Mouse (Mus musculus) layer of hippocampus, adult 9-11 months (tissue): Measurements from ENCODE around the gene Ehf.
A peak's percentile ranks its signal among the peaks of the same experiment; 100 is the strongest.

Experiments used
- DNase-seq: peaks from one replicate; pipeline ENCODE4 v3.0.0; 2022

Ehf gene

DNA sequence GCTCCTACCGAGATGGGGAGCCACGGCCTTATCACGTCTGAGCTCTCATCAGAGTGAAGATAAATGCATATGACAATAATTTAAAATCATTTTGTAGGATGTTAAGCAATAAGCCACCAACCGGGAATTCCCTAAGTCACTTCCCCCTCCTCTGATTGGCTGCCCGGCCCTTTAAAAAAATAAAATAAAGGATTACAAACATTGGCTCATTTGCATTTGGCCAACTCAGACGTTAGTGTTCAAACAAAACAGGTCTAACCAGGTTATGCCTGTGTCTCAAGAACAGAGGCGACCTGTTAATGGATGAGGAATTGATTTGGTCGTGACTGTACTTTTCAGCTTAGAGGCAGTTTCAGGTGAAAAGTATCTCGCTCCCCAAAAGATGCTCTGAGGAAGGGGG is at the start of gene Ehf:
TSS of gene Ehf (minus strand) at position 147 of the 400 bp plus-strand sequence.
- DNase-seq: no peak

DNA sequence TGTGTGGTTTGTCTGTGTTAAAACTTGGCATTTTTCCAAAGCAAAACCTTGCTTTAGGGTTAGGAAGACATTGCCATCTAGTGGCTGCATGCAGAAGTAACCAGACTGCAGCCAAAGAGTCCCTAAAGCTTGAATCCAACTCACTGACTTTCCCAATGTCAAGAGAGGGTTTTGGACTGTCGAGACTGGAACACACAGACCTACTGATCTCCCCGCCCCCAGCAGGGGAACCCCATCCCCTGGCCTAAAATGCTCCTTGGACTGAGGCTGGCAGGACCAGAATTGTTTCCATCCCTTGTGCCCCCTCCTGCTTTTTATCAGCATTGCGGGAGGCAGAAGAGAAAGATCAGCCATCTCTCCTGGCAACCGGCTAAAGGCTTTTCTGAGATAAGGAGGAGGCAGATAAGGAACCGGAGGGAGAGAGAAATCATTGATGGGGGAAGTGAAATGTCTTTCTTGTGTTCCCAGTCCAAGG is 44.4 kb upstream of the Ehf start:
- peak; percentile 56 for DNase-seq

DNA sequence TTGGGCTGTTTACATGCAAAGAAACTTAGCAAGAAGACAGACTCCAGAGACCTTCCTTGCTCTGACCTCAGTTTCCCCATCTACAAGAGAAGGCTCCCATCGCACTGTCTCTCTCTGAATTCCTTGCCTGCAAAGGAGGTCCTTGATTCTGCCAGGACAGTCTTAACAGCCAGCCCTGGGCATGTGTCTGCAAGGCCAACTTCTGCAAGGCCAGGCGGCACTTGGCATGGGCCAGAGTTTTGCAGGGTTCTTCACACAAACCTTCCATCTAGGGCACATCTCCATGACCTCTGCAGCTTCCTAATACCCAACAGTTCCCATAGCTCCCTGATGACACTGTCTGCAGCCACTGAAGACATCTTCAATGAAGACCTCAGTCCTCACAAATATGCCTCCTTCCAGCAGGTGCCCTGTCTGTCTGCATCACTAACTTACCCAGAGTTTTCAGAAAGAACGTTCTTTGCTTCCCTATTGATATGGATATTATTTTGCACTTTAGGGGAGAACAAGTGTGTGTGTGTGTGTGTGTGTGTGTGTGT is 43.7 kb upstream of the Ehf start:
- no peak for DNase-seq

DNA sequence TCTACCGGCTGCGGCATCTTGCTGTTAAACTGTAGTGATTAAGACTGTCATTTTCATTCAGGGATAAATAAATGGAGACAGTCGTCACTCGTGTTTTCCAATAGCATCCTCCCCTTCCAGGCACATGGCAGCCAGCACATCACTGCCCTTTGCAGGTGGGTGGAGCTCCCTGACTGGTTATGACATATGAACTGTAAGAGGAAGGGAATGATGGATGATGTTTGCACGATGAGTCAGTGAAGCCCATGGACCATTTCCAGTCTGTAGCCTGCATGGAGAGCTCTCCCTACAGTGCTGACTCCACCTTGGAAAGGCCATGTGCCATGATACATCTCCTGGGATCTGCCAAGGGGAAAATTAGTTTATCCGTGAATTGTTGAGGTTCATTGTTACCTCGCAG is 40.5 kb upstream of the Ehf start:
- no peak for DNase-seq

DNA sequence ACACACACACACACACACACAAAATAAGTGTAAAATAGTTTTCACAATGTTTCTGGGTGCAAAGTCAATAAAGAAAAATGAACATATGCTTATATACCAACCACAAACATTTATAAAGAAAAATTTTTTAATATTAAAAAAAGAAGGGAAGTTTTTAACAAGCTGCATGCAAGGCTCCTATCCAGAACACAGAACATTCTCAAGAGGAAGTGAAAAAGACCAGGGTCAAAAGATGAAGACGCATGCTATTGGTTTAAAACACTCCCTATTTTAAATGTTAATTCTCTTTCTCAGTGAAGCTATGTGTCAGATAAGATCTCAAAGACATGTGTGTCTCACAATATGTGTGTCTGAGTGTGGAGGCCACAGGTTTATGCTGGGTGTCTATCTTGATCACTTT is 39.0 kb upstream of the Ehf start:
- DNase-seq: no peak

DNA sequence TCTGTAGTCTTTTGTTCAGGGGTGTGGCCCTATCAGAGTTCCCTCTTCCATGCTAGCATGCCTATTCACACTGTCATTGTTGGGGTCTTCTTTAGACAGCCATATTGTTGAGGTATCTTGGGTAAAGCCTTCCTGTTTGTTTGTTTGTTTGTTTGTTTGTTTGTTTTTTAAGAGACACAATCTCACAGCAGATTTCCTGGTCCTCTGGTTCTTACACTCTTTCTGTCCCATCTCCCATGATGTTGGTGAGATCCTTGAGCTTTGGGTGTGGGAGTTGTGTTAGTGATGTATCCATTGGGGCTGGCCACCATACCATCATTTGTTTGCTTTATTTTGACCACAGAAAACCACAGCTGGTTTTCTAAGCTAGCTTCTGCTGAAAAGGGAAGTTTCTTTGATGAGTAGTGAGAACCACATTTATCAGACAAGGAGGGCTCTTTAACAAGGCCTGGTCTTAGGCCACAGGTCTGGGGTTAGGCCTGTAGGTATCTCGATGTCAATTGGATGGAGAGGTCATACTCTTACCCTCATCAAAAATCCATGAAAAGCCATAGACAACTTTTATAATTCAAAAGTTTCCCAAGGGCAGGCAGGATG is 38.4 kb upstream of the Ehf start:
- no peak for DNase-seq

DNA sequence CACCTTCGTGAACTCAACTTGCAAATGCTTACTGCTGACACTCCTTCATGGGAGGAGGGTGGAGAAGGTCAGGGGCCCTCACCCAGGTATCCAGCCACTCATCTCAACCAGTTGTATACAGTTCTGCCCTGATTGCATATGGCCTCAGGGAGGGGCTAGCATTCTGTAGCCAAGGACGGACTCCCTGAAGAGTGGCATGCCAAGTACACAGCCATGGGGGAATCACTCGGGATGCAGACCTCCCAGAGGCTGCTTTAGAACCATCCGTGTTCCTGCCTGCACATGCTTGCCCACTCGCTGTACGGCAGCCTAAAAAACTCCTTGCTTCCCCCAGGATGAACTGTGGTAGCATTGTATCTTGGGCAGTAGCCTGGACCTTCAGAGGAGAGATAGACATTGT is 35.6 kb upstream of the Ehf start:
- DNase-seq: no peak

DNA sequence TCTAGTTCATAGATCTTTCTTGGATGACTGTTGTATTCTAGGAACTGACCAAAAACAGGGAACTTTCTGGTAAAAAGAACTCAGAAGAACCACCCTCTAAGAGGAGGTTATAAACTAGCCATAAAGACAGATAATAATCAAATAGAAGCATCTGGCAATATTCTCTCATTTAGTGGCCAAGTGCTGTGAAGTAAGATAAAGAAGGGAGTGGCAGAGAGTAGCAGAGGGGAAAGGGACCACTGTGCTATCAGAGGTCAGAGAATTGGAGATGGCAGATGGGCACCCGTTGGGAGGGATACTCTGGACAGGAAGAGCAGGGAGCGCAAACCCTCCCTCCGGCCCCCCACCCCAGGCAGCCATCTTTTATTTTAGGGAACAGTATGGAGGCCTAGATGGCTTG is 34.3 kb upstream of the Ehf start:
- no peak for DNase-seq

DNA sequence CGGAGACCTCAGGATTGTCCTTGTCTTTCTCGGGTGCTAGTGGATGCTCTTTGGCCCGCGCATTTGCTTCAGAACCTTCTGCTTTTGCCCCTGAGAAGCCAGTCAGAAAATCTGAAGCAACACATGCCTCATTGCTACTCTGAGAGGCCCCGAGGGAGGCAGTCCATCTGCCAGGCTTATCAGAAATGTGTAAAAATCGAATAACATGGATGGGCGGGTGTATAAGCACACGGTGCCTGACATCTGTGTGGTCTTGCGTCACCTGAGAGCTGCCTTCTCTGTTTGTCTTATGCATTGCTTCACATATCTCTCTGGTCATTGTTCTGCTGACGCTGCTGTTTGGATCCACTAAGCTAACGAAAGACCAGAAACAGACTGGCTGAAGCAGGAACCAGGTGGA is 33.5 kb upstream of the Ehf start:
- DNase-seq: peak; percentile 31

DNA sequence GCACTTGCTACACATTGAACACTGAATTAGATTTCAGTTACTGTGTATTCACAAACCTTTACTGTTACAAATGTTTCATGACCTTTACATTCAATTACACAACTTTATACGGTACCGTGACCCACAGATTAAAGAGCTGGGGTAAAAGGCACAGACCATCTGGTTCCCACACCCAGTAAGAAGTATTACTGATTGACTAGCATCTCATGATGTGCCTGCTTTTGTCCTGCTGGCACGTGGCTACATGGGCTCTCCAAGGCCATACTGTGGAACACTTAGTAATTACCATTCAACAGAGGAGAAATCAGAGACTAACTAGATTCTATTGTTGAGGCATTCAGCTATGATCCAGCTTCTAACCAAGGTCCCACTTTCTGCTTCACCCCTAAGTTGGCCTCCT is 32.9 kb upstream of the Ehf start:
- no peak for DNase-seq

DNA sequence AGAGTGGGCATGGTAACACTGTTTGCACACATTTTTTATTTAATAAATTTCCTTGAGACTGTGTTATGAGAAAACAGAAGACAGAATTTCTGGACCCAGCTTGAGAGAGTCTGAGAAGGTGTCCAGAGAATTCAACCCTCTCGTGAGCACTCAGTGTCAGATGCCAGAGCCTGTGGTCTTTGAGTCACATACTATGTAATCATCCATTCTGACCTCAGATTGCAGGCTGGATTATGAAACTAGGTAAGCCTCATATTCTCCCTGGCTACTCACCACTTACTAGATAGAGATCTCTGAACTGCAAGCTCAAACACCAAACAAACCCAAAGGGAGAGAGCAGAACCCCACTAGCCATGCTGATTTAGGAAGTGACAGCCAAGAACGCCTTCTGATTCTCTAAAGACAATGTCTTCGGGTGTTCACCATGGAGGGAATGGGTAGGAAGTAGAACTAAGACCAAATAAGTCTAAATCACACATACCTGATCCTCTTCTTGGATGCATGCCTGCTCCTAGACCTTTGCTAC is 28.7 kb upstream of the Ehf start:
- DNase-seq: no peak

DNA sequence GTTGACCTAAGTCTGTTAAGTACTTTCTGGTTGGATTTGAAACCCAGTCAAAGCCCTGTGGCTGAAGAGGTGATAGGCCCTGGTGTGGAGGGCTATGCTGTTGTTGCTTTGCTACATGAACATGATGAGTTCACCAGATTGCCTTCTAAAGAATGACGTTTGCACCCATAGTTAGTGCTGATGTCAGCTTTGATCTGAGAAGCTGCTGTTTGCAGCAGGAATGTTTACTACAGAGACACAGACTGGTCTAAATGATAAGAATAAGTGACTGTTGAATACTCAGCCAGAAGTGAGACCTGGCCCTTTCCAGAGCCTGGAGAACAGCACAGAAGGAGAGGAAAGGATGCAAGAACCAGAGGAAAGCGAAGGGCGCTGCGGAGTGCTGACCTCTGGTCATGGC is 25.7 kb upstream of the Ehf start:
- DNase-seq: no peak

DNA sequence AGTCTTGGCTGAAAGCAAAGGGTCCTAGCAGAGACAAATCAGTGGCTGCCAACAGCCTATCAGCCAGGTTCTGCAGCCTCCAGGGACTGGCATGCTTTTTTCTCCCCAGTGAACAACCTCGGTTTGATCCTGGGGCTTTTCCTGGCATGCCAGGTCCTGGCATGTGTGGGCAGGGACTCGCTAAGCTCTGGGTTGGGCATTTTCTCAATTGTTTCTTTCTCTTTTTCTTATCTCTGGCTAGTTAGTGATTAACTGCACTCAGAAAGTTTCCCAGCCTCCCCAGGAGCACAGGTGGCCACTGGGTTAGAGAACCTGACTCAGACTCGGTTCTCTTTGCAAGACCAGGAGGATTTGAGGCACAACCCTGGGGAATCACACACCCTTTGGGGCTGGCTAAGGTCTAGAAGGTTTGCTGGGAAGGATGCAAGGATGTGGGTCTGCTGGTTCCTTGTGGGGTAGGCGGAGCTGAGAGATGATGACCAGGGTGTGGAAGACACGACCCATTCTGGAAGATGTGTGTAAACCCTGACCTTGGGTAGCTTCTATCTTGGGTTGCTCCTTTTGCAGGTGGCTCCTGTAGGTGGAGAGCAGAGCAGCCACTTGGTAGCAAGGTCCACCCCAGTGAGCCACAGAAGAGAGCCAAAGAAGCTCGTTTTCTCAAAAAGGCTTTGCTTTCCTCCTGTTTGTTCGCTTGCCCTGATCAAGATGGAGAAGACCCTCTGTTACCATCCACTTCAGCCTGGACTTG is 22.4 kb upstream of the Ehf start:
- DNase-seq: no peak

DNA sequence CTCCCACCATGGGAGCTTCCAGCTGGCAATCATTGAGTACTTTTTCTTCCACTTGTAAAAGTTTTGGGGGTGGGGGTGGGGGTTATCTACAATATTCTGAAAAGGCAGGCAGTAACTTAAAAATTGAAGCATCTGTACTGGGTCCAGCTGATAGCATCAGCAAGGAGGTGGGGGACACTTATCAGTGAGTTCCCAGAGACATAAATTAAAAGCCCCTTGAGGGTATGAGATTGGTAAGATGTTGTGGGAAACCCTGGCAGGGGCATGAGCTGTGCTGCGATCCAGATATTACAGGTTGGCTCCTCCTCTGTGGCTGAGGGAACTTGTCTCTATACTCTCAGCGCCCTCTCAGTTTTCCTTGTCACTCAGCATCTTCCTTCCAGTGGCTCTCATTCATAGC is 21.2 kb upstream of the Ehf start:
- no peak for DNase-seq

DNA sequence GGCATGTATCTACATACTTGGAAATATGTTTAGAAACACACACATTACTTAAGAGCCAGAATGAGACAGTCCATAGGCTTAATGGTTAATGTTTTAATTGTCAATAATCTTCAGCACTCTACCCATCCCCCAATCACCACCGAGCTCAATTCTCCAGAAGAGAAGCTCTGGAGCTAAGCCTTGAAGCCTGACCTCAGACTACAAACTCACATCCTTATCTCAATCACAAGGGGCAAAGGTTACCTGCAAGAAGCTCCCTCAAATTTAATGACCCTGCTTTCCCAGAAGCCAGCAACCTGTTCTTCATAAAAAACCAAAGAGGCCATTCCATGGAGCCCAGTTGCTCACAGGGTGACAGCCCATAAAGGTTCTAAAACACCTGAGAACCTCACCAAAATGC is 19.1 kb upstream of the Ehf start:
- DNase-seq: no peak

DNA sequence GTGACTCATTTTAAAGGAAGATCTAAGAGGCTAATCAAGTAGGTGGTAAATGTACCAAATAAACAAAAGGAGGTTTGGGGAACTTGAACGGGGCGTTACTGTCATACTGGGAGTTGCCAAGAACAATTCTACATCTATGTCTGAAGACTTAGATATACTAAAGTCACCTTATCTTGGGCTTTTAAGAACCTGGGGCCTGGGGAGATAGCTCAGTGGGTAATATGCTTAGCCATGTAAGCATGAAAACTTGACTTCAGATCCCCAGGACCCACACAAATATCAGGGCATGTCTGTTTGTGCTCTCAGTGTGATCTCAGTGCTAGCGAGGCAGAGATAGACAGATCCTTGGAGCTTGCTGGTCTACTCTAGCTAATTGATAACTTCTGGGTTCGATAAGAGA is 18.6 kb upstream of the Ehf start:
- DNase-seq: no peak

DNA sequence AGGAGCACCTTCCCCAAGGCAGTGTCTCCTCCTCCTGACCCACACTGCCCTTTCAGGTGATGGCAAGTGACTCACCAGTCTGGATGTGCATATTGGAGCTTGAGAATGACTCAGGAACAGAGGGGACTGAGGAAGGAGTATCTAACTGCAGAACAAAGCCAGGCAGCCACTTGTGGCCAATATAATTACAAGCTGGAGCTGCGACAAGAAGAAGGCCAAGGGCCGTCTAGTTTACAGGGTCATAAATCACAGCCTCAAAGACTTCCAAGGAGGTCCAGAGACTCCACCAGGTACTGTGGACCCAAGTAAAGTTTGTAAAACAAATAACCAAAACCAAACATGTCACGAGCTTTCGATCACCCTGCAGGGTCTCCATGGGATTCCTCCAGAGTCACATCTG is 10.9 kb upstream of the Ehf start:
- no peak for DNase-seq

DNA sequence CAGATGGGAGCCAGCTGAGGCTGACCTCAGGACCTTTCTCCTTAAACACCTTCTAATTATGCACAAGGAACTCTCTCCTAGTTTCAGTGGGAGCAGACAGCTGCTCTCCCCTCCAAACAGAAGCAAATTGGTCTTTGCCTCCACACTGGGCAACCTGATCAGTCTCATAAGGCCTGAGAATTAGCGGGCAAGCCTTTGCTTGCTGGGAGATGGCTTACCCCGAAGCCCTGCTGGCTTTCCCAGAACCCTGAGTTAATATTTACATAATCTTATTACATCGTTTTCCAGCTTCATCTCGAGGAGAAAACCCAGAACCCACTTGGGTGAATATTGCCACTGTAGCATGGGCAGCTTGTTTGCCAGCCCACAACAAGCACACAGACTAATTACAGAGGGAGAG is 9.6 kb upstream of the Ehf start:
- no peak for DNase-seq

DNA sequence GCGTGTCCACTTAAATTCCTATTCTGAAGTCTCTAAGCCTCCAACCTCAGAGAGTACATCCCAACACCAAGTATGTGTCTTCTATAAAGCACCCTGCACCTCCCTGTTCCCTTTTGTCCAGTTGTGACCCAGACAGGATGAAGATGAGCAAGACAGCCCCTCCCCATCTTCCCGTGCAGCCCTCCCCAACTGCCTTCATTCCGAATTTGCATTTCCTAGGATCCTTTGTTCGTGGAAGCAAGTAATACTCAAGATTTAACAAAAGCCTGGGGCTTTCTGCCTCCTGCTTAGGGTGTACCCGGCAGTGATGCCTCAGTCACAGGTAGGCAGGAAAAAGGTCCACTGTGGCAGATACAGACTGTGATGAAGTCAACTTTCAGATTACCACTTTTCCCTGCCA is 7.6 kb upstream of the Ehf start:
- DNase-seq: no peak

DNA sequence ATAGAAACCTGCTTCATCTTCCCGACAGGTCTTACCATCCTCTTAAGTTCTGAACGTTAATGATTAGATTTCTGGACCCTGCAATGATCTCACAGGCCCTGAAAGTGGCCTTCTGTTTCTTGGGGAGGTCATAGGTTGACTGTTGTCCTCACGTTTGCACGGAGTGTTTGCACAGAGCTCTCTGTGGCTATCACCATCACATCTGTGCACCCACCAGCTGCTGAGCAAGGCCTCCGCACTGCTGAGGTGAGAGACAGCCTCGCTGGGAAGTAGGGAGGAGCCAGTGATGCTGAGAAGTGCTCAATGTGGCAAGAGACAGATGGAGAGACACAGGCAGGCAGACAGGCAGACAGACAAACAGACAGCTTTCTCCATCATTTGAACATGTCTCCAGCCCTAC is 3.6 kb upstream of the Ehf start:
- no peak for DNase-seq

DNA sequence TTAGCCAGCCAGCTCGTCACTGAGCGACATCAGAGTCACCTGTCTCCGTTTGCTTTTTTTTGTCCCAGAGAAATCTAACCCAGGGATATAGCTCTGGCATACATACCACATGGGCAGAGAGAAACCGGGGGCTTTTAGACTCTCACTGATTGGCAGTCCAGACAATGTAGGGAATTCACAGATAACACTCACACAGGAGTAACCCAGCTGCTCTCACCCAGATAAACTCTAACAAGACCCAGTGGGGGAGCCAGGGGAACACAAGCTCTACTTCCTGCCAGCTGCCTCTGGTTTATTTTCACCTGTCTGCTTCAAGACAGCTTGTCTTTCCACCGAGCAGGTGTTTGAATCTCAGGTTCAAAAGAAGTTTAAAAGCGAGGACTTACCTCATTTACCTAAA is 409 bp downstream of the Ehf start:
- DNase-seq: no peak

DNA sequence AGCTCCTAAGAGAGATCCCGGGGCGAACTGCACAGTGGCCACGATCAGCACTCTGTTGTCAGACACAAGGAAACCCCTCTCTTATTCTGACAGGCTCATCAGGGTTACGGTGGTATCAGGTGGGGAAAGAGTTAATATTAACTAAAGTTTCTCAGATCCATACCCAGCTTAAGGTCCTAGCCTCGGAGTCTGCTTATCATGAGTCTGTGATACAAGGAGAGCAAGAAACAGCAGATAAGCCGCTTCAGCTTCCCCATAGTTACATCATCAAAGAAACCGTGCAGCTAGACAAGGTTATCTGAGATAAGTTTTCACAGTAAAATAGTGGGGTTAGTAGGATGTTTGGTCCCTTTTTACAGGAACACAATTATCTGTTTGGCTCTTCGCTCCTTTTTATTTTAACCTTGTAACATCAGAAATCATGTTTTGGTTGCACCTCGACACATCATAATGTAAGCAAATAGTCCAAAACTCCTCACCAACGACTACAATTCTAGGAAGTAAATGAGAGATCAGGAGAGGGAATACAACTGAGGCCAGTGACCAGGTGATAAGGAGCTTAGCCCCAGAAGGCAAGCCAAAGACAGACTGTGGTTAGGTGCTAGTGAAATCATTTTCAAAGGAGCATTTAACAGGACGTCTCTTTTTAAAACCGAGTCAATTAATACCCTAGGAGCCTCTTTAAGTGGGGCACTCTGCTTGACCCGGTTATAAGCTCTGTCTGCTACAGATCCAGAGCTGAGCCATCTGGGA is 4.2 kb downstream of the Ehf start:
- DNase-seq: no peak

DNA sequence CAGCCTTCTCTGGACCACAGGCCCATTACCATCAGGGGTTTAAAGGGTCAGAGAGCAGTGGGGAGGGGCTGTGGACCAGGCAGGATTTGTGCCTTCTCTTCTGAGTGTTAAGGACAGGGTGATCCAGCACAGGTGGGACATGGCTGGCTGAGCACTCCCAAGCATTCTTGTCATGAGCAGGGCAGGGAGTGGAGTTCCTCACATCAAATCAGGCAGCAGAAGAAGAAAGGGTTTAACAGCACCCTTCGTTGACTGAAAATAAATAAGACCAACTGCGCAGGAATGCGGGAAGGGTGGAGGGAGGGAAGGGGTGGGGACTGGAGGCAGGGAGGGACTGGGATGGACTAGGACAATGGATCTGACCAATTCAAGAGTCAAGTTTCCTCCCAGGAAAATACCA is 8.6 kb downstream of the Ehf start:
- no peak for DNase-seq

DNA sequence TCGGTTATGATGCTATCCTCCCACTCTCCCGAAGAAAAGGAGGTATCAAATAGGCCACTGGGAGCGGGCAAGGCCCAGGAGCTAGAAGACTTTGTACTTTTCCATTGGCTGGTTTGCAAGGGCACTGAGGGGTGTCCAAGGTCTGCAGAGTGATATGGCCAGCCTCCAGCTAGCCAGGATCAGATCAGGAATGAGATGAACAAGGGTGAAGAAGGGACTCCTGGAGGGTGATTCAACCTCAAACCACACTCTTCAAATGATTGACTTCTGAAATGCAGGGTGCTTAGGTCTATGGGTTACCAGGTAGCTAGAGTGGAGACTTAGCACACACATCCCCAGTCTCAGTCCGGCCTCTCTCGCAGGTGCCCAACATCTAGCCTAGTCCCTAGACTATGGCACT is 9.3 kb downstream of the Ehf start:
- no peak for DNase-seq
